Mouse (Mus musculus) yolk sac, embryonic 10.5 days (tissue): ENCODE results near the gene Man2b1.

Source experiments
- DNase-seq: peaks from one replicate; pipeline ENCODE4 v3.0.0-alpha.2; 2017; ENCODE audit warnings: low spot score

Man2b1 gene

GRCm38 (mm10) chr8:85083108-85083813, at the start of gene Man2b1:
Gene Man2b1 (plus strand): TSS chr8:85083270.
- DNase-seq = peak; percentile 81

GRCm38 (mm10) chr8:85033867-85034266, 49.2 kb upstream of the Man2b1 start:
- DNase-seq = no peak

GRCm38 (mm10) chr8:85034764-85035163, 48.3 kb upstream of the Man2b1 start:
- peak; percentile 85 for DNase-seq

- DNase-seq = no peak
These were observed 47.8 kb upstream of the Man2b1 start for GRCm38 (mm10) chr8:85035165-85035727.

GRCm38 (mm10) chr8:85035728-85036310, 47.3 kb upstream of the Man2b1 start:
- DNase-seq = no peak

GRCm38 (mm10) chr8:85036381-85036717, 46.7 kb upstream of the Man2b1 start:
- no peak for DNase-seq

GRCm38 (mm10) chr8:85036718-85037365, 46.2 kb upstream of the Man2b1 start, which contains the start of gene Tnpo2:
Gene Tnpo2 (plus strand): TSS chr8:85036915.
- DNase-seq = peak; percentile 93

- DNase-seq = no peak
These were observed 45.7 kb upstream of the Man2b1 start for GRCm38 (mm10) chr8:85037366-85037680.

- DNase-seq = peak; percentile 68
These were observed 45.2 kb upstream of the Man2b1 start for GRCm38 (mm10) chr8:85037681-85038531.

GRCm38 (mm10) chr8:85043619-85044018, 39.5 kb upstream of the Man2b1 start:
- DNase-seq = no peak

- DNase-seq = no peak
These were observed 25.7 kb upstream of the Man2b1 start for GRCm38 (mm10) chr8:85057367-85057766.

- DNase-seq = peak; percentile 90
These were observed 23.0 kb upstream of the Man2b1 start, which contains the start of gene Fbxw9 for GRCm38 (mm10) chr8:85059879-85060616. Gene Fbxw9 (plus strand): TSS chr8:85060055.

- DNase-seq = no peak
These were observed 20.5 kb upstream of the Man2b1 start for GRCm38 (mm10) chr8:85062603-85063002.

GRCm38 (mm10) chr8:85065213-85065612, 17.9 kb upstream of the Man2b1 start:
- peak; percentile 76 for DNase-seq

GRCm38 (mm10) chr8:85067155-85067554, 15.9 kb upstream of the Man2b1 start:
- no peak for DNase-seq

- DNase-seq = no peak
These were observed 15.1 kb upstream of the Man2b1 start, which contains the start of gene Gm5741 for GRCm38 (mm10) chr8:85067982-85068381. Gene Gm5741 (minus strand): TSS chr8:85067982.

- peak; percentile 84 for DNase-seq
These were observed 12.0 kb upstream of the Man2b1 start for GRCm38 (mm10) chr8:85071041-85071440.

- peak; percentile 91 for DNase-seq
These were observed 11.4 kb upstream of the Man2b1 start, which contains the start of gene Dhps for GRCm38 (mm10) chr8:85071514-85072281. Gene Dhps (plus strand): TSS chr8:85071757.

GRCm38 (mm10) chr8:85072364-85072929, 10.6 kb upstream of the Man2b1 start:
- DNase-seq = no peak

- no peak for DNase-seq
These were observed 9.9 kb upstream of the Man2b1 start for GRCm38 (mm10) chr8:85073041-85073612.
